Mouse (Mus musculus): ENCODE measurements around the gene Vmn1r135. TPM values are rescaled to one million over a fixed set of nuclear protein-coding genes. Genes with fewer than 3 reads are reported as not detected.
"Not testable (repeated sequence)": the region's sequence is repeated elsewhere in the genome, so short reads cannot be mapped to it uniquely, and the experiment has no call there.

The Vmn1r135 gene
- polyA plus RNA-seq (2015; fragmentation: Nextera tagmentation; extraction: Ambion mirVana) = not detected in 2 replicates

DNA sequence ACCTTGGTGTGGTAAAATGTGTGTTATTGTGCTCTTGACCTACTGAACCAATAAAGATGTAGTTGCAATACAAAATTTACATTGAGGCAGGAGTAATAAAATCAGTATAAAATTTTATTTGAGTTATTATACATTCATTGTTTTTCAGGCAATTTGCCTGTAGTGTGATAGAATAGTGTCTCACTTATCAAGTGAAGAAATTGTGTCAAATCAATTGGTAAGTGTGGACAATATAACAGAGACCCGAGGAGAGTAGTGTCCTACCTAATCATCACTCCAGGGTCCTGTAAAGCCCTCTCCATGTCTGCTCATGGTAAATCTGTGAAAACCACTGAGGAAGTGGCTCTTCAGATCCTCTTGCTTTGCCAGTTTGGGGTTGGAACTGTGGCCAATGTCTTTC lies at the start of gene Vmn1r135:
Vmn1r135 (plus strand) TSS at position 301 of the 400 bp plus-strand sequence.
- not testable (repeated sequence) for DNase-seq; H3K9ac ChIP-seq (replicated peaks); H3K27ac ChIP-seq (ENCODE audit: low read depth); H3K27me3 ChIP-seq (ENCODE audit: insufficient read depth, low read length); H3K4me3 ChIP-seq (ENCODE audit: low read depth, low read length); H3K4me2 ChIP-seq (ENCODE audit: low read depth, low read length); H3K4me1 ChIP-seq (ENCODE audit: insufficient read depth); H3K36me3 ChIP-seq (replicated peaks; ENCODE audit: insufficient read depth, low read length); H3K9me3 ChIP-seq (ENCODE audit: low read length); ATAC-seq
- WGBS (ENCODE audit: insufficient replicate concordance) = no CpG with 5 or more reads among the region's 1 CpGs

DNA sequence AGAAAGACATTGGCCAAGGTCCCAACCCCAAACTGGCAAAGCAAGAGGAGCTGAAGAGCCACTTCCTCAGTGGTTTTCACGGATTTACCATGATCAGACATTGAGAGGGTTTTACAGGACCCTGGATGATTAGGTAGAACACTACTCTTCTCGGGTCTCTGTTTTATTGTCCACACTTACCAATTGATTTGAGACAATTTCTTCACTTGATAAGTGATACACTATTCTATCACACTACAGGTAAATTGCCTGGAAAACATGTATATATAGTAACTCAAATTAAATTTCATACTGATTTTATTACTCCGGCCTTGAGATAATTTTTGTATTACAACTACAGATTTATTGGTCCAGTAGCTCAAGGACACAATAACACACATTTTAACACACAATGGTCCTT lies 35.5 kb upstream of the Vmn1r135 start, which contains the start of gene Gm4177:
Gm4177 (minus strand) TSS at position 101 of the 400 bp plus-strand sequence.
- not testable (repeated sequence) for H3K27me3 ChIP-seq (ENCODE audit: insufficient read depth, low read length); H3K4me2 ChIP-seq (ENCODE audit: low read depth, low read length); H3K9me3 ChIP-seq (ENCODE audit: low read length); H3K4me3 ChIP-seq (ENCODE audit: low read depth, low read length); H3K9ac ChIP-seq (replicated peaks); H3K36me3 ChIP-seq (replicated peaks; ENCODE audit: insufficient read depth, low read length); H3K4me1 ChIP-seq (ENCODE audit: insufficient read depth); H3K27ac ChIP-seq (ENCODE audit: low read depth); ATAC-seq; DNase-seq
- no CpG with 5 or more reads among the region's 3 CpGs for WGBS (ENCODE audit: insufficient replicate concordance)

DNA sequence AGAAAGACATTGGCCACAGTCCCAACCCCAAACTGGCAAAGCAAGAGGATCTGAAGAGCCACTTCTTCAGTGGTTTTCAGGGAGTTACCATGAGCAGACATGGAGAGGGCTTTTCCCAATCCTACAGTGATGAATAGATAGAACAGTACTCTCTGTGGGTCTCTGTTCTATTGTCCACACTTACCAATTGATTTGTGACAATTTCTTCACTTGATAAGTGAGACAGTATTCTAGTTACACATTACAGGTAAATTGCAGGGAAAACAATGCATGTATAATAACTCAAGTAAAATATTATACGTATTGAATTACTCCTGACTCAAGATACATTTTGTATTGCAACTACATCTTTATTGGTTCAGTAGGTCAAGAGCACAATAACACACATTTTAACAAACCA lies 12.0 kb downstream of the Vmn1r135 start, which contains the start of gene Gm5725:
Gm5725 (minus strand) TSS at position 101 of the 400 bp plus-strand sequence.
- not testable (repeated sequence) for ATAC-seq
- WGBS (ENCODE audit: insufficient replicate concordance) = no CpG with 5 or more reads among the region's 1 CpGs

More for the DNA sequence above, 12.0 kb downstream of the Vmn1r135 start, which contains the start of gene Gm5725:
- H3K27me3 ChIP-seq (ENCODE audit: insufficient read depth, low read length); H3K9me3 ChIP-seq (ENCODE audit: low read length); H3K36me3 ChIP-seq (replicated peaks; ENCODE audit: insufficient read depth, low read length); DNase-seq; H3K9ac ChIP-seq (replicated peaks); H3K4me1 ChIP-seq (ENCODE audit: insufficient read depth); H3K27ac ChIP-seq (ENCODE audit: low read depth); H3K4me3 ChIP-seq (ENCODE audit: low read depth, low read length); H3K4me2 ChIP-seq (ENCODE audit: low read depth, low read length): not testable (repeated sequence)

Other genes with a start within 250 kb of the Vmn1r135 start
- gene Vmn1r132, start 218.3 kb upstream of the Vmn1r135 start, polyA plus RNA-seq (2015; fragmentation: Nextera tagmentation; extraction: Ambion mirVana) = not detected in 2 replicates
- gene Gm4175, start 70.9 kb upstream of the Vmn1r135 start, polyA plus RNA-seq (2015; fragmentation: Nextera tagmentation; extraction: Ambion mirVana) = not detected in 2 replicates
- not detected in 2 replicates for gene Gm4177, start 35.6 kb upstream of the Vmn1r135 start, polyA plus RNA-seq (2015; fragmentation: Nextera tagmentation; extraction: Ambion mirVana)
- not detected in 2 replicates for gene Gm5725, start 11.9 kb downstream of the Vmn1r135 start, polyA plus RNA-seq (2015; fragmentation: Nextera tagmentation; extraction: Ambion mirVana)
- not detected in 2 replicates for gene Gm5891, start 88.9 kb downstream of the Vmn1r135 start, polyA plus RNA-seq (2015; fragmentation: Nextera tagmentation; extraction: Ambion mirVana)
- not detected in 2 replicates for gene Vmn1r137, start 162.2 kb downstream of the Vmn1r135 start, polyA plus RNA-seq (2015; fragmentation: Nextera tagmentation; extraction: Ambion mirVana)
- gene Vmn1r138, start 196.5 kb downstream of the Vmn1r135 start, polyA plus RNA-seq (2015; fragmentation: Nextera tagmentation; extraction: Ambion mirVana) = not detected in 2 replicates
- not detected in 2 replicates for gene Gm6176, start 224.0 kb downstream of the Vmn1r135 start, polyA plus RNA-seq (2015; fragmentation: Nextera tagmentation; extraction: Ambion mirVana)
- gene Vmn1r139, start 236.7 kb downstream of the Vmn1r135 start, polyA plus RNA-seq (2015; fragmentation: Nextera tagmentation; extraction: Ambion mirVana) = not detected in 2 replicates

Measured in liver, postnatal 0 days (tissue).